Mouse (Mus musculus) forebrain, embryonic 16.5 days (tissue): ENCODE results near the gene Ppp1r15a. TPM values are rescaled to one million over a fixed set of nuclear protein-coding genes. Genes with fewer than 3 reads are reported as not detected.
"Not testable (repeated sequence)": the region's sequence is repeated elsewhere in the genome, so short reads cannot be mapped to it uniquely, and the experiment has no call there.

ENCODE experiments used
- ATAC-seq: fragments of 200-750 bp; cut with Nextera tagmentation; 2 replicates; pipeline ENCODE4 v1.8.0; 2017; ENCODE audit warnings: mild to moderate bottlenecking, moderate library complexity
- H3K27ac ChIP-seq: fragments of 300-500 bp; sonication (generic); 2 replicates; pipeline ENCODE4 v1.5.1; 2014; ENCODE audit warnings: low read length, control low read depth
- H3K27me3 ChIP-seq: fragments of 300-500 bp; sonication (generic); replicated peaks from 2 replicates; pipeline ENCODE4 v1.6.1; 2014; ENCODE audit warnings: low read length; ENCODE audit not compliant: control insufficient read depth, insufficient read depth
- H3K36me3 ChIP-seq: fragments of 300-500 bp; sonication (generic); 2 replicates; pipeline ENCODE4 v1.6.1; 2014; ENCODE audit not compliant: control insufficient read depth, insufficient read depth
- H3K4me1 ChIP-seq: fragments of 300-500 bp; sonication (generic); replicated peaks from 2 replicates; pipeline ENCODE4 v1.6.1; 2014; ENCODE audit warnings: low read length; ENCODE audit not compliant: control insufficient read depth, insufficient read depth
- H3K4me2 ChIP-seq: fragments of 300-500 bp; sonication (generic); 2 replicates; pipeline ENCODE4 v1.6.1; 2014; ENCODE audit warnings: mild to moderate bottlenecking, low read length, control low read depth
- H3K4me3 ChIP-seq: fragments of 300-500 bp; sonication (generic); replicated peaks from 2 replicates; pipeline ENCODE4 v1.5.1; 2014; ENCODE audit warnings: mild to moderate bottlenecking, low read length, control low read depth
- H3K9ac ChIP-seq: fragments of 300-500 bp; sonication (generic); replicated peaks from 2 replicates; pipeline ENCODE4 v1.6.1; 2014; ENCODE audit warnings: low read depth, low read length, control low read depth
- H3K9me3 ChIP-seq: fragments of 300-500 bp; sonication (generic); 2 replicates; pipeline ENCODE4 v1.6.1; 2016; ENCODE audit warnings: low read length; ENCODE audit not compliant: control insufficient read depth
- WGBS: fragments of 180-500 bp; shearing (Covaris S2); extraction: QIAGEN DNeasy Blood & Tissue Kit; methylation state at CpG from one replicate; pipeline ENCODE4 v1.1.7; 2014; 5-methylcytosine and 5-hydroxymethylcytosine counted together
- polyA plus RNA-seq: library from polyadenylated mRNA; unstranded; fragments of >200 nt; fragmentation: Nextera tagmentation; extraction: Ambion mirVana; gene quantifications from 2 replicates; pipeline ENCODE4 v1.2.1, GENCODE M21; 2015

Gene Ppp1r15a
- polyA plus RNA-seq, 1 experiment from 2014 or later, result 14.4 TPM

DNA sequence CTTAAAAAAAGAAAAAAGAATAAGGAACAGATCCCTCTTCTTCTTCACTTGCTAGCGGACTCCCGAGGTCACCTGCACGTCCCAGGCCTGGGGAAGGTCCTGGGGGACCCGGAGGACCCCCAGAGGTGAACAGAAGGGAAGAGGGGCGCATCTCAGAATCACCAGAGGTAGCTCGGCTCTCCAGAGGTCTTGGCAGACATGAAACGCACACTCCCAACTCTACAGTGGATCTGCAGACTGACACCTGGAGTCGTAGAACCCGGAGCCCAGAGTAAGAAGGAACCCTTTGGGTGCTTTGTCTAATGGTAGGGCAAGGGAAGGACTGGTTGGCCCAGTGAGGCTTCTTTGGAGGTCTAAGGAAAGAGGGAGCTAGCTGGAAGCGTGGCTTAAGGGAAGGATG, 11.5 kb upstream of the Ppp1r15a start:
- Histone ChIP-seq H3K9me3 (no peaks in the 10 kb centered on the region), H3K27me3 (no peaks in the 10 kb centered on the region), H3K4me3 (peak overlapping the region; percentile 63), H3K4me1 (peaks cover 4% of the 10 kb centered on the region), H3K27ac (no peak overlapping the region), H3K36me3 (no peaks in the 10 kb centered on the region), H3K9ac (peak overlapping the region; percentile 76), H3K4me2 (peak overlapping the region; percentile 81)
- no peak; the same call in 1 of the 2 replicates for ATAC-seq
- 74% methylated on average over 10 of the region's 10 CpGs for WGBS

DNA sequence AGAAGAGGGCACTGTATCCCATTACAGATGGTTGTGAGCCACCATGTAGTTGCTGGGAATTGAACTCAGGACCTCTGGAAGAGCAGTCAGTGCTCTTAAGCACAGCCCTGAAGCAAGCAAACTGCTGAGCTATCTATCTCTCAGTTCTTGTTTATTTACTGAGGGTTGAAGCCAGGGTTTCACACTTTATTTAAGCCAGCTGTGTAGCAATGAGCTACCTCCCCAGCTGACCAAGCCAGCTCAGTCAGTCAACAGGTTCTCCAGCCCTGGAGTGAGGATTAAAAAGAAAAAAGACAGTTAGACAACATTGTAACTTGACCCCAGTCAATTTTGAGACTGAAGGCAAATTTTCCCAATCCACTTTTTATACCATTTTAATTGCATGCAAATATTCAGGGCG, 9.6 kb upstream of the Ppp1r15a start:
- H3K27ac ChIP-seq, result no peak overlapping the region
- no peaks in the 10 kb centered on the region; the same call in 1 of the 2 replicates for H3K27me3 ChIP-seq
- no peaks in the 10 kb centered on the region for H3K9me3 ChIP-seq
- ATAC-seq, result no peak
- H3K4me3 ChIP-seq, result no peak overlapping the region
- peaks cover 4% of the 10 kb centered on the region for H3K4me1 ChIP-seq
- H3K9ac ChIP-seq, result no peak overlapping the region
- H3K4me2 ChIP-seq, result no peak overlapping the region
- H3K36me3 ChIP-seq, result no peaks in the 10 kb centered on the region
- 80% methylated on average over 1 of the region's 1 CpGs for WGBS

DNA sequence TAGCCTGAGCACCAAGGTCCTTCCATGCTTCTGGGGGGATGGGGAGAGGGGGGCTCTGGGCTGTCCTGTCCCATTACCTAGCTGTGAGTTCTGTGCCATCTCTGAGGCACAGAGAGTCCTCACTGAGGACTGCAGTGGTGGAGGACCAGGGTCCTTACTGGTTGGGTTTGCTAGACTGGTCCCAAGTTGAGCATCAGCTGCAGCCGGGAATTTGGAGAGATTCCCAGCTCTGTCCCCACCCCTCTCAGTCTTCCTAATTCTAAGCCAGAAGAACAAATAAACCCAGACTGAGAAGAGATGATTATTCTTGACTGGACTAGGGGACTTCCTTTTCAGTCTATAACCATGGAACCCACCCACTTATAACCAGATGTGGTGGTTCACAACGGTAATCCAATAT, 4.6 kb upstream of the Ppp1r15a start:
- Histone ChIP-seq H3K27me3 (no peaks in the 10 kb centered on the region; the same call in 1 of the 2 replicates), H3K4me1 (peaks cover 4% of the 10 kb centered on the region; the same call in 1 of the 2 replicates), H3K4me2 (no peak overlapping the region), H3K4me3 (no peak overlapping the region), H3K9me3 (no peaks in the 10 kb centered on the region), H3K9ac (no peak overlapping the region), H3K36me3 (no peaks in the 10 kb centered on the region), H3K27ac (no peak overlapping the region)
- ATAC-seq, result no peak
- WGBS, result 63% methylated on average over 2 of the region's 2 CpGs

DNA sequence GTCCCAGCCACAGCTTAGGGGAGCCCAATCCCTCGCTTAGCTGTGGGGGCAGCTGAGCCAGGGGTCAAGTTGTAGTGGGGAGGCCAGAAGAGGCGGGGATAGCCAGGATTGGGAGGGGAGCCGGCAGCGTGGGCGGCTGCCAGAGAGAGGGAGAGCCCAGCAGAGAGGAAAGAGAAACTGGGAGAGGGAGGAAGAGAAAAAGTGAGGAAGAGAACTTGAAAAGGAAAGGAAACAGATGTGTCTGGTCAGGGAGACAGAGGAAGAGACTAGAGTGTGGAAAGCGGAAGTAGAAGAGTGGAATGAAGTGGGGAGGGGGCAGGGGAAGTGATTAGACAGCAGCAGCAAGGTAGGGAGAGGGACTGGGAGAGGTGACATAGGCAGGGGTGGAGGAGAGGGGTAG, 3.4 kb upstream of the Ppp1r15a start:
- ATAC-seq, result no peak
- WGBS, result 23% methylated on average over 6 of the region's 6 CpGs
- H3K9ac ChIP-seq, result no peak overlapping the region
- no peak overlapping the region for H3K4me3 ChIP-seq
- no peak overlapping the region for H3K27ac ChIP-seq
- H3K36me3 ChIP-seq, result no peaks in the 10 kb centered on the region
- H3K9me3 ChIP-seq, result no peaks in the 10 kb centered on the region
- no peaks in the 10 kb centered on the region; the same call in 1 of the 2 replicates for H3K27me3 ChIP-seq
- H3K4me2 ChIP-seq, result no peak overlapping the region
- H3K4me1 ChIP-seq, result peaks cover 12% of the 10 kb centered on the region

DNA sequence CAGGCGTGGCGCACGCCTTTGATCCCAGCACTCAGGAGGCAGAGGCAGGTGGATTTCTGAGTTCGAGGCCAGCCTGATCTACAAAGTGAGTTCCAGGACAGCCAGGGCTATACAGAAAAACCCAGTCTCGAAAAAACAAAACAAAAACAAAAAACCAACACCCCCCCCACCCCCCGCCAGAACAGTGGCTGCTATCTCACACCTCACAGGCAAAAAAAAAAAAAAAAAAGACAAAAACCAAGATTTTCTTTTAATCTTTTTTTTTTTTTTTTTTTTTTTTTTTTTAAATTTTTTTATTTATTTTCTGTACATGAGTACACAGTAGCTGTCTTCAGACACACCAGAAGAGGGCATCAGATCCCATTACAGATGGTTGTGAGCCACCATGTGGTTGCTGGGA, 1.1 kb upstream of the Ppp1r15a start:
- H3K9me3 ChIP-seq, H3K27ac ChIP-seq, ATAC-seq, H3K9ac ChIP-seq, H3K36me3 ChIP-seq, H3K4me3 ChIP-seq, H3K27me3 ChIP-seq, H3K4me2 ChIP-seq: not testable (repeated sequence)
- 93% methylated on average over 6 of the region's 6 CpGs for WGBS
- H3K4me1 ChIP-seq, result peaks cover 14% of the 10 kb centered on the region

DNA sequence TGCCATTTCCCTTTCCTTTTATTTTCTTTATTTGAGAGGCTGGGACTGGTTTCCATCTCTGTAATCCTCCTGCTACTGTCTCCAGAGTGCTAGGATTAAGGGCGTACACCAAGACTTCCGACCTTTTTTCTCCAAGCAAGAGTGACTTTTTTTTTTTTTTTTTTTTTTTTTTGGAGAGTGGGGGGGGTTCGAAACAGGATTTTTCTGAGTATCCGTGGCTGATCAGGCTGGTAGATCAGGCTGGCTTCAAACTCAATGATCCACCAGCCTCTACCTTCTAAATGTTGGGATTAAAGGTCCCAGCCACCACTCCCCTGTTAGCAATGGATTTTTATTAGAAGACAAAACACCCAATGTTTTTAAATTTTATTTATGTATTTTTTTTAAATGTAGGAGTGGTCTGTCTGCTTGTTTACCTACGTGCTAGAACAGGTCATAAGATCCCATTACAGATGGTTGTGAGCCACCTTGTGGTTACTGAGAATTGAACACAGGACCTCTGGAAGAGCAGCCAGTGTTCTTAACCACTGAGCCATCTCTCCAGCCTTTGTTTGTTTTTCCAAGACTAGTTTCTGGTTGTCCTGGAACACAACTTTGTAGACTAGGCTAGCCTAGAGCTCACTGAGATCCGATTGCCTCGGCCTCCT, 529 bp upstream of the Ppp1r15a start:
- H3K4me1 ChIP-seq, result peaks cover 16% of the 10 kb centered on the region
- no peaks in the 10 kb centered on the region for H3K36me3 ChIP-seq
- ATAC-seq, result no peak; the same call in 1 of the 2 replicates
- H3K27me3 ChIP-seq, result no peaks in the 10 kb centered on the region
- H3K4me3 ChIP-seq, result peak overlapping the region; percentile 83
- peak overlapping the region; percentile 80 for H3K9ac ChIP-seq
- H3K4me2 ChIP-seq, result peak overlapping the region; percentile 89
- 24% methylated on average over 7 of the region's 7 CpGs for WGBS
- H3K27ac ChIP-seq, result 0 out of 2 replicates have a peak overlapping the region, but pooled peaks have one; percentile 10
- H3K9me3 ChIP-seq, result no peaks in the 10 kb centered on the region

DNA sequence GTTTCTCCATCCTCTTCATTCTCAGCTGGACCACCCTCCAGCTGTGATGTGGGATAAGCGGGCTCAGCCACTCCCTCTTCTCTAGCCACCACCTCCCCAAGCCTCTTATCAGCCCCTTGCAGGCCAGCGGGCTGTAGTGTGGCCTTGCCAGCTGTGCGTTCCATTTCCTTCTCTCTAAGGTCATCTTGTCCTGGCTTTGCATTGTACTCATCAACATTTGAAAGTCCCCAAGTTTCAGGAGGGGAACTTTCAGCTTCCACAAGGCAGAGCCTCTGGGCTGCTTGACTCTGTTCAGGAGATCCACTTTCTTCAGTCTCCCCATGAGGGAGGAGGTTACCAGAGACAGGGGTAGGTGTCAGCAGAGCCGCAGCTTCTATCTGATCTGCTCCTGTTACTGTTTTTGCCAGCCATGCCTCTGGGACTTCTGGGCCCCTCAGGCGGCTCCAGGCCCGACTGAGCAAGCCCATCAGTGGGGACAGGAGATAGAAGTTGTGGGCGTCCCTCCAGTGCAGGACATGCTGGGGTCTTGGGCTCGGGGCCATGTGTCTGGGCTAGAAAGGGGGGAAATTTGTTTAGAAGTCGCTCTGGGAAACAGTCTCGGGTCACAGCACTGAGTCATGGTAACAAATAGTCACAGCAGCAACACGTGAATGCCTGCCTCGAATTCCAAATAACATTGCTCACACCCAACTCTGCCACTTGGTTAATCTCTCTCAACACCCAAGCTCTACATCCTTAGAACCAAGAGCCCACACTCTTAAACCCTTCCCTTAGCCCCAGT, 1.0 kb downstream of the Ppp1r15a start:
- H3K4me3 ChIP-seq, result peak overlapping the region; percentile 83
- H3K36me3 ChIP-seq, result no peaks in the 10 kb centered on the region
- H3K9me3 ChIP-seq, result no peaks in the 10 kb centered on the region
- peak overlapping the region; percentile 82; the same call in 1 of the 2 replicates for H3K27ac ChIP-seq
- peaks cover 19% of the 10 kb centered on the region for H3K4me1 ChIP-seq
- 28% methylated on average over 12 of the region's 12 CpGs for WGBS
- peak overlapping the region; percentile 89 for H3K4me2 ChIP-seq
- ATAC-seq, result no peak
- H3K9ac ChIP-seq, result peak overlapping the region; percentile 80
- H3K27me3 ChIP-seq, result no peaks in the 10 kb centered on the region

DNA sequence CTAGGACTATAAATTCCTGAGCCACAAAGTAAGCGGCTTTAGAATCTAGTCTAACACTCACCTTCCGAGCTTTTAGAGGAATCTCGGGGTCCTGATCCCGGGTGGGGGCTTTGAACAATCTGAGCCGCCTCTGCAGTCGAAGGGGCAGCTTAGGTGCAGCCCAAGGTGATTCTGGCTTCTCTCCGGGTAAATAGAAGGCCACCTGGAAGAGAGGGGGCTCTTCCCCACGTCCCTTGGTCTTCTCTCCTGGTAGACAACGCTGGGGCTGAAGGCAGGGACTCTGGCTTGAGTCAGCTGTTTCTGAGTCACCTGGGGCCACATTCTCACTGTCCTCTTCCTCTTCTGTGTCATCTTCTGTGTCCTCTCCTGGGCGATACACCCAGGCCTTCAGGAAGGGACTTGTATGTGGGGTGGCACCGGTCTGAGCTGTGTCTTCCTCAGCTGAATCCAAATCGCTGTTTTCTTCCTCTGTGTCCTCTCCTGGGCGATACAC, 2.3 kb downstream of the Ppp1r15a start:
- Histone ChIP-seq H3K4me1 (peaks cover 19% of the 10 kb centered on the region), H3K9ac (no peak overlapping the region), H3K27me3 (no peaks in the 10 kb centered on the region), H3K4me3 (no peak overlapping the region), H3K36me3 (no peaks in the 10 kb centered on the region), H3K27ac (no peak overlapping the region), H3K4me2 (no peak overlapping the region), H3K9me3 (no peaks in the 10 kb centered on the region)
- WGBS, result 91% methylated on average over 12 of the region's 13 CpGs
- ATAC-seq, result no peak

DNA sequence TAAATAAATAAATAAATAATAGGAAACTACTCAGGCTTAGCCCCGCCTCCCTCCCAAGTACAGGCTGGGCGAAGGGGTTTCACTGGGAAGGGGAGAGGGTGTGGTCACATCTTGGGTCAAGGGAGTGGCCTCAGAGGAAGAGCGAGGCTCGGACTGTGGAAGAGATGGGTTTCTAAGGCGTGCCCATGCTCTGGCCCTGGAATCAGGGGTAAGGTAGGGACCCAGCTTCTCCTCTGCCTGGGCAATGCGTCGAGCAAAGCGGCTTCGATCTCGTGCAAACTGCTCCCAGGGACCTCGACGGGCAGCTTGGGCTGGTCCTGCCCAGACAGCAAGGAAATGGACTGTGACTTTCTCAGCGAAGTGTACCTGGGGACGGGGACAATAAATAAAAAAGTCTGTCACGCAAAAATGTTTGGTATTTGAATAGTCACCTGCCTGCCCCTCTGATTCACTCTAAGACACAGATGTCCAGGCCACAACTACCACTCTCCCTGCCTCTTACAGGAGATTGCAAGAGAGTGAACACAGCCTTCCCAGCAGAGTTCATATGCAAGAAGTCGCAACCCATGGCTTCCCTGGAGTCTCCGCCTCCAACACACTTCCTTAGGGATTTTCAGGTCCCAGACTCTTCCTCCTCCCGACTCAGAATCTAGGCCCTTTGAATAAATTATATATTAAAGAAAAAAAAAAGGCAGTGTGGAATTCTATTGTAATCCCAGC, 3.0 kb downstream of the Ppp1r15a start:
- no peaks in the 10 kb centered on the region for H3K9me3 ChIP-seq
- no peak overlapping the region for H3K4me2 ChIP-seq
- H3K4me1 ChIP-seq, result peaks cover 19% of the 10 kb centered on the region
- H3K27ac ChIP-seq, result no peak overlapping the region
- no peak for ATAC-seq
- no peak overlapping the region for H3K9ac ChIP-seq
- H3K36me3 ChIP-seq, result no peaks in the 10 kb centered on the region
- WGBS, result 77% methylated on average over 18 of the region's 18 CpGs
- H3K27me3 ChIP-seq, result no peaks in the 10 kb centered on the region
- no peak overlapping the region for H3K4me3 ChIP-seq
